Mouse (Mus musculus) limb, embryonic 12.5 days (tissue): ENCODE measurements around the gene Usp7. TPM values are rescaled to one million over a fixed set of nuclear protein-coding genes. Genes with fewer than 3 reads are reported as not detected.
A peak's percentile ranks its signal among the peaks of the same experiment; 100 is the strongest.

Source experiments
- ATAC-seq: fragments of 200-750 bp; cut with Nextera tagmentation; 2 replicates; pipeline ENCODE4 v1.8.0; 2017; ENCODE audit warnings: low read depth, moderate TSS enrichment; ENCODE audit not compliant: insufficient number of reproducible peaks, insufficient read depth, low FRiP score, low TSS enrichment
- H3K27ac ChIP-seq: fragments of 300-500 bp; sonication (generic); 2 replicates; pipeline ENCODE4 v1.5.1; 2016; ENCODE audit warnings: mild to moderate bottlenecking, moderate library complexity
- H3K27me3 ChIP-seq: fragments of 300-500 bp; sonication (generic); 2 replicates; pipeline ENCODE4 v1.6.1; 2016; ENCODE audit warnings: mild to moderate bottlenecking, moderate library complexity
- H3K36me3 ChIP-seq: fragments of 300-500 bp; sonication (generic); 2 replicates; pipeline ENCODE4 v1.6.1; 2016; ENCODE audit warnings: mild to moderate bottlenecking, moderate library complexity
- H3K4me1 ChIP-seq: fragments of 300-500 bp; sonication (generic); replicated peaks from 2 replicates; pipeline ENCODE4 v1.6.1; 2016
- H3K4me2 ChIP-seq: fragments of 300-500 bp; sonication (generic); 2 replicates; pipeline ENCODE4 v1.6.1; 2016; ENCODE audit warnings: mild to moderate bottlenecking, moderate library complexity
- H3K4me3 ChIP-seq: fragments of 300-500 bp; sonication (generic); replicated peaks from 2 replicates; pipeline ENCODE4 v1.5.1; 2016; ENCODE audit warnings: mild to moderate bottlenecking
- H3K9ac ChIP-seq: fragments of 300-500 bp; sonication (generic); replicated peaks from 2 replicates; pipeline ENCODE4 v1.6.1; 2016; ENCODE audit warnings: mild to moderate bottlenecking, moderate library complexity
- H3K9me3 ChIP-seq: fragments of 300-500 bp; sonication (generic); 2 replicates; pipeline ENCODE4 v1.6.1; 2016; ENCODE audit warnings: mild to moderate bottlenecking, moderate library complexity
- WGBS: fragments of 180-500 bp; shearing (Covaris S2); methylation state at CpG from one replicate; pipeline ENCODE4 v1.1.7; 2016; 5-methylcytosine and 5-hydroxymethylcytosine counted together
- polyA plus RNA-seq: library from polyadenylated mRNA; unstranded; fragments of >200 nt; fragmentation: Nextera tagmentation; extraction: Ambion mirVana; gene quantifications from 2 replicates; pipeline ENCODE4 v1.2.1, GENCODE M21; 2016

Gene Usp7
- polyA plus RNA-seq, 1 experiment from 2014 or later: 38.4 TPM

DNA sequence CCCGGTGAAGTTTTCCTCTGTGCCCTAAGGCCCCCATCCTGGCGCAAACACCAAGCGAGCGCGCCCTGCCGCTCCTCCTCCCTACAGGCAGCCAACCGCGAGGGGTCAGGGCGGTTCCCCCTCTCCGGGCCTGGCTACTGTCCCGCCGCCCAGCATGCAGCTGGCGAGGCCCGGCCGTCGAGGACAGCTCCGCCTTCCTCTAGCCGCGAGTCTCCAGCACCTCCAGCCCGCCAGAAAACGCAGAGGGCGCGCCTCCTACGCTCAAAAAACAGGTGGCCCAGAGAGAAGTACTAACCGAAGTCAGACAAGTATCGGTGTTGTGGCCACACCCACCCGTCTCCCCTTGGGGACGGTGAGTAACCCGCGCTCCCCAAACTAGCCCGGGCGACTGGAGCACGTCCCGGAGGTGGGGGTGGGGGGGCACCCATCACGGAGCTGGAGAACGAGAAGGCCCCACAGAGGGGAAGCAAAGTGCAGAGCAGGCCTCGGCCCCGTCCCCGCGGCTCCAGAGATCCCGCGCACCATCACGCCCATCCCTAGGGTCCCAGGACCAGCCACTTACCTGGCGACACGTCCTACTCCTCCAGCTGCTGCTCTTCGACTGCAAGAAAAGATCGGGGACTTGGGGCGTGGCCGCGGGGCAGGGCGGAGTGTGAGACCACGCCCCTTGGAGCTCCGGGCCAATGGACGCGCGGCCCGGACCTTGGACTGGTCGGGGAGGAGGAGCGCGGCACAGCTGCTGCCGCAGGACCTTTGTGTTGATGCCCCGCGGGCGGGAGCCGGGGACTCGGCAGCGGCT is 120.4 kb downstream of the Usp7 start, which contains the start of gene Carhsp1:
Gene Carhsp1, minus strand, starts transcription at position 605 of the 799 bp plus-strand sequence.
- no peaks in the 10 kb centered on the region for H3K9me3 ChIP-seq
- H3K27ac ChIP-seq: peak within 1 kb of the TSS; percentile 91
- H3K9ac ChIP-seq: peak within 1 kb of the TSS; percentile 71
- H3K4me1 ChIP-seq: peaks cover 37% of the 10 kb centered on the region
- peak within 1 kb of the TSS; percentile 61 for H3K4me2 ChIP-seq
- peak within 1 kb of the TSS; percentile 65 for H3K4me3 ChIP-seq
- 0 out of 2 replicates have a peak, but pooled peaks cover 4% of the 10 kb centered on the region for H3K36me3 ChIP-seq
- peak; percentile 87 for ATAC-seq
- peaks cover 7% of the 10 kb centered on the region for H3K27me3 ChIP-seq
- under 1% methylated on average over 67 of the region's 67 CpGs for WGBS

DNA sequence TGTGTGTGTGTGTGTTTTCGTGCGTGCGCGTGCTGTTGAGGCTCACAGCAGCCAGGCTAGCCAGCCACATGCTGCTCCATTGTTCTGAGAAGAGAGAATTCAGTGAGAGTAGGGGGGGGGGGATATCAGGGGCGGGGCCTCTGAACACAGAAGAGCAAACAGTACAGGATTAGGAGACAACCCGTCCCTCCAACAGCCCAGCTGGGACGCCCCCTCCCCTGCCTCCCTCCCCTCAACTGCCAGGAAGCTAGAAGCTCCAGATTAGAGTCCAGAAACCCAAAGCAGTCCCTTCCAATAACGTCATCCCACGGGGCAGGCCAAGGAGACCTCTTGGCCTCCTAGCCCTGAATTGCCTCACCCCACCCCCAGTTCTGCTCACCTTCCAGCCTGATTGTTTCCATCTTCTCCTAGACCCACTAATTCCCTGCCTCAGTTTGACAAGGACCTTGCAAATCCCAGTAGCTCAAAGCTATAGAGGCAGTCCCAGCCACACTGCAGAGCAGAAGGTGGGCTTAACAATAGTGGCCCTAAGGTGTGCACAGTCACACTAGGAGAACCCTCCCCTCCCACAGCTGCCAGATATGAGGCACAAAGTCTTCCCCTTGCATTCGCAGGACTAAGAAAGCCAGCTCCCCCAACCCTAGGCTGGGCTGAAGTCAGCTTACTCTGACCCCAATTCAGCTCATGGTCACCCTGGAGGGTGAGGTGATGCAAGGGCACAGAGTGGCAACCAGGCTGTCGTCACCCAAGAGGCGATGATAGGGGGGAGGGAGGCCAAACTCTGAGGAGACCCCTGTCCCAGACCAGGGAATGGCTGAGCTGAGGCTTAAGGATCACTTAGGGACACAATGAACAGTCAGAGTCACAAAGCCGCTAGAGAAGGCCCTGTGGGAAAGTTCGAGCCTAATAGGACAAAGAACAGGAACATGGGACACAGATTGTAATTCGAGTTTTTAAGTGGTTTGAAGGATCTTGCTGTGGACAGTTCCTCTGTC is 121.8 kb downstream of the Usp7 start:
- peak overlapping the region; percentile 61 for H3K4me2 ChIP-seq
- peak overlapping the region; percentile 71 for H3K9ac ChIP-seq
- WGBS: 7% methylated on average over 15 of the region's 15 CpGs
- H3K9me3 ChIP-seq: no peaks in the 10 kb centered on the region
- peaks cover 7% of the 10 kb centered on the region for H3K27me3 ChIP-seq
- H3K36me3 ChIP-seq: peaks cover 14% of the 10 kb centered on the region; the same call in 1 of the 2 replicates
- peak overlapping the region; percentile 91 for H3K27ac ChIP-seq
- peak overlapping the region; percentile 65 for H3K4me3 ChIP-seq
- peaks cover 46% of the 10 kb centered on the region for H3K4me1 ChIP-seq
- peak; percentile 4; the same call in 1 of the 2 replicates for ATAC-seq

DNA sequence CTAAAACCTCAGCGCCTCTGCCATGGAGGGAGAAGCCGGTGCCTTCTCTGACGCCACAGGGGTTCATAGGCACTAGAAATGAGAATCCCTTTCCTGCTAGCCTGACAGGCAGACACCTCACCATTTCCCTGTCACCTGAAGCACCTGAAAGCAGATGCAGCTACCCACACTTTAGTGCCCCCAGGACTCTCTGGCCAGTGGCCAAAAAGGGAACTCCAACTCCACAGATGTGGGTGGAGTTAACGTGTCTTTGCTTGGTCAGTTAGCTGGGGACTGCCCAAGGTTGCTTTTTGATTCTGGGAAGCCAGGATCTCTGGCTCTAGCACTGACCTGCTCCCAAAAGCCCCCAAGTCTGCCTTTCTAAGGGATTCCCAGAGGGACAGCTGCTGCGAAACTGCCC is 122.7 kb downstream of the Usp7 start:
- Histone ChIP-seq H3K4me2 (peak overlapping the region; percentile 61), H3K4me1 (peaks cover 46% of the 10 kb centered on the region), H3K9me3 (no peaks in the 10 kb centered on the region), H3K27ac (0 out of 2 replicates have a peak overlapping the region, but pooled peaks have one; percentile 91), H3K27me3 (peaks cover 7% of the 10 kb centered on the region), H3K4me3 (peak overlapping the region; percentile 65), H3K36me3 (peaks cover 14% of the 10 kb centered on the region; the same call in 1 of the 2 replicates), H3K9ac (peak overlapping the region; percentile 71)
- WGBS: 66% methylated on average over 5 of the region's 5 CpGs
- no peak for ATAC-seq

DNA sequence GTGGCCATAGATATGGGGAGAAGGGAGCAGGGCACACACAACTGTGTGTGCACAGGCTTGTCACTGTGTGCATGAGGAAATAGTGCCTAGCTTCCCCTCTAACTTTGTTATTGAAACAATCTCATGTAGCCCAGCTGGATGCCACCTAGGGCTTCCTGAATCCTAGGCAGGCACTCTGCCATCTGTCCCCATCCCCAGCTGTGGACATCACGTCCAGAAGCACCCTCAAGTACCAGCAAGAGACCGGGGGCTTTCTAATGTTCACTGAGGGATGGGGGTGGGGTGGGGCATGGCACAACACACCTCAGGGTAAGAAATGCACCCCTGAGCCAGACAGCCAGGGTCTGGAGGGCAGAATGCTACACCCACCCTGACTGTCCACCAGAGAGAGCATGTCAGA is 123.7 kb downstream of the Usp7 start:
- H3K27ac ChIP-seq: no peak overlapping the region
- ATAC-seq: no peak
- peaks cover 7% of the 10 kb centered on the region for H3K27me3 ChIP-seq
- H3K36me3 ChIP-seq: peaks cover 24% of the 10 kb centered on the region; the same call in 1 of the 2 replicates
- 83% methylated on average over 2 of the region's 2 CpGs for WGBS
- no peak overlapping the region for H3K9ac ChIP-seq
- peaks cover 46% of the 10 kb centered on the region for H3K4me1 ChIP-seq
- H3K4me2 ChIP-seq: no peak overlapping the region
- H3K9me3 ChIP-seq: no peaks in the 10 kb centered on the region
- H3K4me3 ChIP-seq: no peak overlapping the region

DNA sequence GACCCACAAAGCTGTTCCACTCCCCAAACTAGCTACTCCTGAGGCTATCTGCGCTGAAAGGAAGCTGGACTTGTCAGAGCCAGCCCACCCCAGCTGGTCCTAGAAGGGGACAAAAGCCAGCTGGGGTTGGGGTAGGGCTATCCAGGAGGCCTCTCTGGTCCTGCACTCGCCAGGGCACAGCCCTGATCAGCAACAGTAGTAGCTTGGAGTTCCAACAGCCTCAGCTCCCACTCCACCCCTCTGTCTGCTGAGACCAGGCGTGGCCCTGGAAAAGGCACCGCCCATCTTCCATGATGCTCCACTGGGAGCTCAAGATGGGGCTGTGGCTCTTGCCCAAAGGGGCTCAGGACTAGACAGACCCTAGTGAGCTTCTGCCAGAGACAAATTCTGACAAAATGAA is 124.3 kb downstream of the Usp7 start:
- no peak overlapping the region for H3K4me3 ChIP-seq
- peaks cover 46% of the 10 kb centered on the region for H3K4me1 ChIP-seq
- WGBS: 77% methylated on average over 4 of the region's 4 CpGs
- ATAC-seq: no peak
- H3K36me3 ChIP-seq: peaks cover 30% of the 10 kb centered on the region
- no peaks in the 10 kb centered on the region for H3K9me3 ChIP-seq
- 0 out of 2 replicates have a peak overlapping the region, but pooled peaks have one; percentile 9 for H3K9ac ChIP-seq
- H3K4me2 ChIP-seq: no peak overlapping the region
- 0 out of 2 replicates have a peak, but pooled peaks cover 2% of the 10 kb centered on the region for H3K27me3 ChIP-seq
- no peak overlapping the region for H3K27ac ChIP-seq

DNA sequence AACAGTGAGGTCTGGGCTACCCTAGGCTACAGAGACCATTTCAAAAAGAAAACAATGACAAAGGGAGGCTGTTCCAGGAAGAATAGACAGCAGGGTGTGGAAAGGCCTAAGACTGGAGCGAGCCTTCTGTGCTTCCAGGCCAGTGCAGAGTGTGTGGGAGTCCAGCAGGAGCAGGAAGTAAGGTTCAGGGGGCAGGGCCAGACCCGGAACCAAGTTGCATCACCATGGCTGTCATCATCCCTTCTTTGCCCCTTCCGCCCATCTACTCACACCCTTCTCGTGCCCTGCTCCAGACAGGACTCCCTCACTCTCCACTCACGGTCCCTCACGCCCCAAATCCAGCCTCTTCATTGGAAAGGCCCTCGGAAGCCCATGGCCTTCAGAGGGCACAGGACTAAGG is 124.8 kb downstream of the Usp7 start:
- Histone ChIP-seq H3K9me3 (no peaks in the 10 kb centered on the region), H3K36me3 (peaks cover 35% of the 10 kb centered on the region), H3K4me1 (peaks cover 46% of the 10 kb centered on the region), H3K9ac (no peak overlapping the region), H3K27me3 (no peaks in the 10 kb centered on the region), H3K4me2 (no peak overlapping the region), H3K27ac (no peak overlapping the region), H3K4me3 (no peak overlapping the region)
- ATAC-seq: no peak
- WGBS: 82% methylated on average over 7 of the region's 7 CpGs

DNA sequence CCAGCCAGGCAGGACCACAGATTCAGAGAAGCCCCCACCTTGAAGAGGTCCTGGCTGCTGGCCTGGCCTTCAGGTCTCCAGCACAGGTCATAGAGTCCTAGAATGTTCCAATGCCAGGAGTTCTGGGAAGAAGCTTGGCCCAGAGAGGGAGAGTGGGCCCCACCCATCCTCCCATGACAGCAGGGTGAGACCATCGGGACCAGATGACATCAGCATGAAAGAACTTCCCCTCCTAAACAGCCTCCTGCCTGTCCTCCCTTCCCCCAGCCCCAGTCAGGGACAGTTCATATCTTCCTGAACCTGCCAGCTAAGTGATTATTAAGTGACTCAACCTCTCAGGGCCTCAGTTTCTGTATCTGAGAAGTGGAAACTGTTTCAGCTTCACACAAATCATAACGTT is 125.7 kb downstream of the Usp7 start:
- Histone ChIP-seq H3K27me3 (no peaks in the 10 kb centered on the region), H3K9me3 (no peaks in the 10 kb centered on the region), H3K4me3 (no peak overlapping the region), H3K4me2 (no peak overlapping the region), H3K9ac (no peak overlapping the region), H3K27ac (no peak overlapping the region), H3K4me1 (peaks cover 46% of the 10 kb centered on the region), H3K36me3 (peaks cover 43% of the 10 kb centered on the region)
- WGBS: 57% methylated on average over 2 of the region's 2 CpGs
- no peak for ATAC-seq

DNA sequence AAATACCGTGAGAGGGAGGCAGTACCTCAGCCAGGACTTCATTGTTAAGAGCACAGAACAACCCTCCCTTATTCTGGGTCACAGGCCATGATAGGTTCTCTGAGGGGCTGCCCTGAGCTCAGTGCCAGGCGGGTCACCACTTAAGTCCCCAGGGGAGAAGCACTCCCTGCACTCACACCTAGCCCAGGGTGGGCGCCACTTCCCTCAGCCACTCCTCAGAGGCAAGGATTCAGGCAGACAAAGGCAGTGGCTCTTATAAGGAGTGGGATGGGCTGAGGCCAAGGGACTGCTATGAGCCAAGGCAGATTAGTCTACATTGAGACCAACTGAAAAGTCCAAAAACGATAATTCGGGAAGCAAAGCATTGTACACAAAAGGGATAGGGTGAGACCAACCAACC is 126.7 kb downstream of the Usp7 start:
- Histone ChIP-seq H3K9ac (no peak overlapping the region), H3K27me3 (no peaks in the 10 kb centered on the region), H3K9me3 (no peaks in the 10 kb centered on the region), H3K27ac (no peak overlapping the region), H3K4me1 (peaks cover 37% of the 10 kb centered on the region), H3K4me3 (no peak overlapping the region), H3K36me3 (peaks cover 51% of the 10 kb centered on the region), H3K4me2 (no peak overlapping the region)
- ATAC-seq: no peak
- WGBS: 88% methylated on average over 5 of the region's 5 CpGs

DNA sequence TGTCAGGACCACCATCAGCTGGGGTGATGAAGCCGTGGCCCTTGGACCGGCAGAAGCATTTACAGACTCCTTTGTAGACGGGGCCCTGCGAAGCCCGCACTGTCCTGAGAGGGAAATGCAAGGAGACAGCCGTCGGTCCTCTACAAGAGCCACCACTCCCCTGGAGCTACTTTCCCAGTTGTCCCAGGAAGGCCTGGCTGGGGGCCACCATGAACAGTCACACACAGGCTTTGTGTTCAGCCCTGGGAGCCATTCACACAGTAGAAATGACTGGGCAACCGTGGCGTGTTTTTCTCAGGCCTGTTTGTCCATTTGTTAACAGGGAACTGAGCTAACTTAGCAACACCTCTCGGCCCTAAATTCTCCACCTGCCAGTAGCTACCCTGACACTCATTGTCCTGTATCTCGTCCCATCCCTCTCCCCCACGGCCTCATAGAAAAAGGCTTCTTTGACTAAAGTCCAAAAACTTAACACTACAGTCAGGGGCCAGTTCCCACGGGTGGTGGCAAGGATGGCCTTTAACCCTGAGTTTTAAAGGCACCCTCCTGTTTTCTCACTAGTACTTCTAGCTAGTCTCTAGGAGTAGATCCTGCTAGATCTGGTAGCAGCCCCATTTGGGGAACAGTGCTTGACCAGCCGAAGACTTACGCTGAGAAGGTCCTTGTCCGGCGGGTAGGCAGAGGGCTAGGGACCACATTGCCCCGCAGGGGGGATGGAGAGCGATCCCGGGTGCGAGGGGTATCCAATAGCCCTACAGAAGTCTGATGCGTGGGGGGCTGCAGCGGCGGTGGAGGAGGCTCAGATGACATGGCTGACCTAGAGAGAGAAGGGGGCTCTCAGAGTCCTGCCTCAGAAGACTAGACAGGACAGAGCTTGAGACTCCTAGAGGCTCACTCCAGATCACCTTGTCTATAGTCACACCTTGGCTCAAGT is 128.2 kb downstream of the Usp7 start:
- H3K4me1 ChIP-seq: peaks cover 22% of the 10 kb centered on the region
- peaks cover 64% of the 10 kb centered on the region for H3K36me3 ChIP-seq
- no peak overlapping the region for H3K27ac ChIP-seq
- WGBS: 88% methylated on average over 24 of the region's 24 CpGs
- H3K27me3 ChIP-seq: no peaks in the 10 kb centered on the region
- H3K4me2 ChIP-seq: no peak overlapping the region
- H3K9me3 ChIP-seq: no peaks in the 10 kb centered on the region
- no peak for ATAC-seq
- no peak overlapping the region for H3K4me3 ChIP-seq
- H3K9ac ChIP-seq: no peak overlapping the region

DNA sequence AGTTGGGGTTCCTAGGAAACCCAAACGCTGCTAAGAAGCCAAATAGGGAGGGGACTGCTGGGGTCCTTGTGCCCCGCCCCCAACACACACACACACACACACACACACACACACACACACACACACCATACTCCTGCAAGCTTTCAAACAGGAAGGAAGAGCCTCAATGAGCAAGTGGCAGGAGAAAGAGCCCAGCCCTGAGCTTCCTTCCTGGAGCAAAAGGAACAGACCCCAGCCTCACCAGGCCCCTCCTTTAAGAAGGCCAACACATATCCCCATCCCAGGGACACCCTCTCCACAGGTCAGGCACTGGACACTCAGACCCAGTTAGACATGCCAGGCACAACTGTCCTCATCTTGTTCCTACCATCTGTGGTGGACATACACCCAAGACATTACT is 129.1 kb downstream of the Usp7 start:
- 80% methylated on average over 2 of the region's 2 CpGs for WGBS
- H3K36me3 ChIP-seq: peaks cover 71% of the 10 kb centered on the region
- H3K27me3 ChIP-seq: no peaks in the 10 kb centered on the region
- H3K9me3 ChIP-seq: no peaks in the 10 kb centered on the region
- H3K4me1 ChIP-seq: peaks cover 14% of the 10 kb centered on the region
- no peak overlapping the region for H3K9ac ChIP-seq
- H3K4me2 ChIP-seq: no peak overlapping the region
- H3K4me3 ChIP-seq: no peak overlapping the region
- ATAC-seq: no peak
- H3K27ac ChIP-seq: no peak overlapping the region
